Mouse (Mus musculus): ENCODE measurements around the gene Clptm1.

Clptm1 gene

GRCm38 (mm10) chr7:19664455-19664954, 328 bp downstream of the Clptm1 start:
- DNase-seq (ENCODE audit: low read depth, low spot score) = no peak

GRCm38 (mm10) chr7:19663940-19664339, 893 bp downstream of the Clptm1 start:
- DNase-seq (ENCODE audit: low read depth, low spot score) = no peak

DNA sequence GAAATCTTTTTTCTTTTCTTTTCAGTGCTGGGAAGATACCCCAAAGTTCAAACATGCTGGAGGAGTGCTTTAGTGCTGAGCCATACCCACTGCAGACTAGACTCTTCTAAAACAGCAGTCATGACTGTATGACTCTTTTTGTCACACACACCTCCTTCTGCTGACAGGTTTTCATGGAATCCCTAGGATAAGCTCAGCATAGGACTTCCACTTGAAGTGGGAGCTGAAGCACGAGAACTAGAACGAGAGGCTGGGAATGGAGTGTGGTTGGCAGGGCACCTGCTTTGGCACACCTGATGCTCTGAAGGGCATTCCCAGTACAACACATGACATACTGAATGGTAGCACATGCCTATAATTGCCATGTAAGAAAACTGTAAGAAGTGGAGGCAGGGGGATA, 12.2 kb downstream of the Clptm1 start:
- DNase-seq (ENCODE audit: low read depth, low spot score) = no peak

- DNase-seq (ENCODE audit: low read depth, low spot score) = no peak
These were observed 13.6 kb downstream of the Clptm1 start for GRCm38 (mm10) chr7:19651063-19651786.

- DNase-seq (ENCODE audit: low read depth, low spot score) = no peak
These were observed 23.6 kb downstream of the Clptm1 start for GRCm38 (mm10) chr7:19641223-19641622.

DNA sequence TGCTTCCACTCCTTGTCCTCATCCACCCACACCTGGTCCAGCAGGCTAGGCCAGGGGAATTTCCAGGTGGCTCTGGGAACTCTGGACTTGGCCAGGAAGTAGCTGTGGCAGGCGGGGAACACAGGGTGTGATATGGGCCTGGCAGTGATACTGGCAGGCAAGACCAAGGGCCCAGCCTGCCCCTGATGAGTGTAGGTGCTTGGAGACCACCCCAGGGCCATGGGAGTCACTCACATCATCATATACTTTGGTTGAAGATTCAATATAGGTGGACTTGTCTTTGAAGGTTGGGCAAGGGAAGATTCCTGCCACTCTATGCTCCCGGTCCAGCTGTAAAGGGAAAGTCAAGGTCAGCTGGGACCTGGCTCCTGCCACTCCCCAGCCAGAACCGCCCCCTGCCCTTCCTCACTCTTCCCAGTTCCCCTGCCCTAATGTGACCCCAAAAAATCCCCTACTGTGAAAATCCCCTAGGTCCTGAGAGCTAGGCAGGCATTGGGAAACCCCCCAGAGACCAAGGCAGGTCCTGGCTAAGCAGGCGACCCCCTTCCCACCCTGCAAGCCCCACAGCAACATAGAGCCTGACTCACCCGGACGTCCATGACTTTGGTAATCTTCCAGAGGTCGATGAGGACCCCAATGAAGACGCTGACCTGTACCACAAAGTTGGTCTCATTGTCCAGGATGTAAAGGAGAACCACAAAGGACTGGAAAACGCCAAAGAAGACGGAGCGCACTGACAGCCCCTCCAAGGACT, 29.6 kb downstream of the Clptm1 start:
- no peak for DNase-seq (ENCODE audit: low read depth, low spot score)

DNA sequence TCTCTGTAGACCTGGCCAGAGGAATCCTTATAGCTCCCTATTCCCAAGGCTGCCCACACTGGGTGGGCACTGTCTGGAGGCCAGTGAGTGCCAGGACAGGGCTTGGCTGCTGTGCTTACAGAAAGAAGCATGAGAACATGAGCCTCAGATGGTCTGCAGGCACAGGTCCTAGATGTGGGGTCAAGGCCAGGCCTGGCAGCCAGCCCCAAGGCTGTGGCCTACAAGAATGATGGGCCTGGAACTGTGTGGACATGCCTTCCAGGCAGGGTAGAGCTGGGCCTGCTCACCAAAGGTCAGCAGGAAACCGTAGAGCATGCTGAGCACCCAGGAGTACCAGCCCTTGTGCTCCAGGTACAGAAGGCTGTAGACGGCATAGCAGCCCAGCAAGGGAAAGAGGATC, 30.2 kb downstream of the Clptm1 start:
- no peak for DNase-seq (ENCODE audit: low read depth, low spot score)

DNA sequence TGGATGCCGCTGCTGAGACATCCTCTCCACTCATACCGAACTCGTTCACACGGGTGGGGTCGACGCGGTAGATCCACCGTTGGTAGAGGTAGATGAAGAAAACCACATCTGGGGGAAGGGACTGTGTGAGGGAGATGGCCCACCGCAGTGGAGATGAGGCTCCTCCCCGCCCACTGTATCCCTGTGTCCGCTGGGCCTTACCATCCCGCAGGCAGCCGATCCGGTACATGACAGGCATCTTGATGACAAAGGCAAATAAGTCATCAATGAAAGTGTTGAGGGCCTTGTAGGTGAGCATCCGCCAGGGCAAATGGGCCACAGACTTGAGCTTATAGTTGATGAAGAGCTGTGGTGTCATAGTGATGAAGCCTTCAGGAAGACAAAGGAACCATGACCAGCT, 31.0 kb downstream of the Clptm1 start:
- DNase-seq (ENCODE audit: low read depth, low spot score) = no peak

GRCm38 (mm10) chr7:19633197-19633596, 31.6 kb downstream of the Clptm1 start:
- DNase-seq (ENCODE audit: low read depth, low spot score) = no peak

GRCm38 (mm10) chr7:19632720-19633119, 32.1 kb downstream of the Clptm1 start:
- no peak for DNase-seq (ENCODE audit: low read depth, low spot score)

DNA sequence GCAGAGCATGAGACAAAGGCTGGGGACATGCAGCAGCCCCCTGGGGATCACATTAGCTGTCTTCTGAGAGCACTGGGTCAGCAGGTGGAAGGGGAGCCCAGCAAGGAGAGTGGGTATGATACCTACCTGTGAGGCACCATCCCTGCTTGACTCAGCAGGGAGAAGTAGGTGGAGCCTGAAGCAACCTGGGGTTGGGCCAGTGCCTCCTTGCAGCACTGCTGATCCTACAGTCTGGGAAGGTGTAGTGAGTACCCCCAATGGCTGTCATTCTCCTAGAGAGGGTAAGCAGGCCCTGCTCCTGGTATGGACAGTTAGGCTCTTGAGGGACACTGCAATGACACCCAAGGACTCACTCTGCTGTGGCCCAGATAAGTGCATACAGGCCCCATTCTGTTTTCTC, 32.6 kb downstream of the Clptm1 start:
- DNase-seq (ENCODE audit: low read depth, low spot score) = no peak

DNA sequence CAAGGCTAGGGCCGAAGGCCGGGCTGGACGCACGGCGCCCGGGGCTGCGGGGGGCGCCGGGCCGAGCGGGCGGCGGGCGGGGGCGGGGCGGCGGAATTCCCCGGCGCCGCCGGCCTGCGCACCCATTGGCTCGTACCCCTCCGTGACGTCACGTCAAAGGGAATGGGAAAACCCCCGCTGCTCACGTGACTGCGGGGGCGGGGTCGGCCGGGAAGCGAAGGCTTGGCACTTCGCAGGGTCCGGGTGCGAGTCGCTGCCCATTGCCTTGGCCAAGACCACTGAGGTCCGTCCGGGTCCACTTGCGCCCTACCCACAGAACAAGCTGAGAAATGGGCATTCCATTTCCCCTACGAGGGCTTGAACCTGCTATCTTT, 35.5 kb downstream of the Clptm1 start, which contains the start of gene Relb:
TSS of gene Relb (minus strand) at position 78 of the 374 bp plus-strand sequence.
- DNase-seq (ENCODE audit: low read depth, low spot score) = peak; percentile 62

DNA sequence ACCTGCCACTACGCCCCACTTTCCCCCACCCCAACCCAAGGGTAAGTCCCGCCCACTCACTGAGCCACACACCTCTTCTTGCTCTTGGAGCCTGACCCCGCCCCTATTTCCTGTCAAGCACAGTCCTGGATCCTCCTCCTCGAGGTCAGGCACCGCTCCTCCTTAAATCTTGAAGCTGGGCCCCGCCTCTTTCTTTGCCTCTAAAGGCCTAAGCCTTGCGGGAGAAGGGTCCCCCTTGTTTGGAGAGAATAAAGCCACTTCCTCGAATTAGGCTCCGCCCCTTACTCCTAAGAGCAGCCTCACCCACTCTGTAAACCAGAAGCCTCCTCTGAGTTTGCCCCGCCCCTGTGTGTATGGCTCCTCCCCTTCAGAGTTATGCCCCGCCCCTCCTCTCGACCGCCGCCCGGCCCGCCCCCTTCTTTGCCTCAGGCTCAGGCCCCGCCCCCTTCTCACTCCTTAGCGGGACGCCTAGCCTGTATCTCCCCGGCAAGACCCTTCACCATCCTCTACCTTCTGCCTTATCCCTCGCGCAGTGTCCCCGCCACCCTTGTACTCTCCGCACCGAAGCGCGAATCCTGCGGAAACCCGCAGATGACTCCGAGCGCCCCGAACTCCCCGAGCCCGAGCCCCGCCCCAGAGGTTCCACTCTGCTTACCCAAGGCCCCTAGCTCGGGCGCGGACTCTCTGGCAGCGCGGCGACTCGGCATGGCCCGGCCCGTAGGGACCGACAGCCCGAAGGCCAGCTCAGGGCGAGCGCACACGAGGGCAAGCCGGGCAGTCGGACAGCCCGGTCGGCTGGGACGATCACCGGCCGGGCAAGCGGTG, 36.1 kb downstream of the Clptm1 start:
- DNase-seq (ENCODE audit: low read depth, low spot score) = peak; percentile 82

- DNase-seq (ENCODE audit: low read depth, low spot score) = no peak
These were observed 36.7 kb downstream of the Clptm1 start for GRCm38 (mm10) chr7:19628192-19628535.

DNA sequence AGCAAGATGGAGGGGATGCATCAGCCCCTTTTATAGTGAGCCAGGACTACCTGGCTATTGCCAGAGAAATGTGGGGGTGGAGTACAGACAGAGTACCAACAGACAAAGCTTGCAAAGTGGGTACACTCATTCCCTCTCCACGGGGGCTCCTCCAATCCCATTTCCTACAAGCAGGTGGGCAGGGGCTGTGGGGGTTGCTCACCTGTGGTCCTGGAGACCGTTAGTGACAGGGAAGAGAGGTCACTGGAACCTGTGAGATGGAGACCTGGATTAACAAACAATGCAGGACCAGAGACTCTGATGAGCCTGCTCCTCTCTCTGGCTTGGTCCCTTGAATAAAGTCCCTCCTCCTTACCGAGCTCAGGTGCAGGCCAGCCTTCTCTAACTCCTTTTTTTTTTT, 37.1 kb downstream of the Clptm1 start:
- DNase-seq (ENCODE audit: low read depth, low spot score) = no peak

DNA sequence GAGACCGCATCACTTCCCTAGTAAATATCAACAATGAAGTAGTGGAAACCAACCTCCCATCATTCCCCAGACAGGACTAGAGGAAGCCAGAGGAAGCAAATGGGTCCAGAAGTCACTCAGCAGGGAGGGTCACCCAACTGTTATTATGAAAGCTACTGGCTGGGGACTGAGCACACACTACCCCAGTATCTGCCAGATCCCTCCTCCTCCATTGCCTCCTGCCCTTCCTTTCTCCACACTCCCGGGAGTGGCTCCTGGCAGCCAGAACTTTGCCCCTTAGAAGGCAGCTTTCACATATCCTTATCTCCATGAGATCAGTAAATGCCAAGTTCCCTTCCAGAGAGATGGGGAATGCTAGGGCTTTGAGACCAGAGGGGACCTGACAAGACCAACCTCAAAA, 41.4 kb downstream of the Clptm1 start:
- DNase-seq (ENCODE audit: low read depth, low spot score) = no peak

GRCm38 (mm10) chr7:19622241-19622640, 42.6 kb downstream of the Clptm1 start:
- no peak for DNase-seq (ENCODE audit: low read depth, low spot score)

DNA sequence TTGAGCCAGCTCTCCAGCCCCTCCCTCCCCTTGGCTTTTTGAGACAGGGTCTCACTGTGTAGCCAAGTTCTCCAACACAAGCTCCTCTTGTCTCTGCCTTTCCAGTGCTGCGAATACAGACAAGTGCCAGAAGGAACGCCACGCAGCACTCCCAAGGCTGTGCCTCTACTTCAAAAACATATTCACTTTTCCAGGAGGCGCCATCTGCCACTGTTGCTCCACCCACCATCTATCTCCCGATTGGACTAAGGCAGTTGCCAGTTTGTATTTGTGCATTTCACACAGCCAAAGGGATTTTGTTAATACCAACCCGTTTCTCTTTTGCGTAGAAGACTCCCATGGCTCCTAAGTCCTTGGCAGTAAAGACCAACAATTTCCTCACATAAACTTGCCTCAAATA, 44.0 kb downstream of the Clptm1 start:
- DNase-seq (ENCODE audit: low read depth, low spot score) = no peak

DNA sequence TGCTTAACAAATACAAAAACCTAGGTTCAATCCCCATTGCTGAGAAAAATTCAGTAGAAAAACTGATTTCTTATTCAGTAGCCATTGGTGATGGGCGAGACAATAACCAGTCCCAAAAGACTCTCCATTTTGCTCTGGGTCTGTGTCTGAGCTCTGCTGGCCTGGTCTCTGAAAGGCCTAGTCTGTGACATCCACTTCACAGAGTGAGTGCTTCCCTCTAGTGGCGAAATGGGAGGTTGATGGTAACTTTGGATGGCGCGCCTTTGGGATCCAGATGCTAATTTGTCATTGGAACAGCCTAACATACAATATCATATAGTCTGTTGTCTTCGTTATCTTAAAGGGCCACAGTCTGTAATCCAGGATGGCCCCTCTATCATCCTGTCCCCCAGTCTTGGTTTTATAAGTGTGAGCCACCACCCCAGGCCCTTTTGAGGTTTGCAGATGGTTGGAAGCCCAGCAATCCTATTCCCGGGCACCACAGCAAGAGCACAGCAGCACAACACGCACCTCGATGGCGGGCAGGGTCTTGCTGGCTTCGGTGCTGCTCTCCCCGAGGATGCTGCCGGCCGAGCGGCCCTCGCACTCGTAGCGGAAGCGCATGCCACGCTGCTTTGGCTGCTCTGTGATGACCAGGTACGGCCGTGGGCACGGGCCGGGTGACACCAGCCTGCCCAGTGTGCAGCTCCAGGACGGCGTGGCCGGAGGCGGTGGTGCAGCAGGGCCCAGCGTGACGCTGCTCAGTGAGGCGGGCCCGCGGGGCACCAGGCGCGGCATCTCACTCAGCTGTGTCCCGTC, 45.6 kb downstream of the Clptm1 start:
- peak; percentile 60 for DNase-seq (ENCODE audit: low read depth, low spot score)

GRCm38 (mm10) chr7:19615036-19615577, 49.7 kb downstream of the Clptm1 start:
- DNase-seq (ENCODE audit: low read depth, low spot score) = no peak

DNA sequence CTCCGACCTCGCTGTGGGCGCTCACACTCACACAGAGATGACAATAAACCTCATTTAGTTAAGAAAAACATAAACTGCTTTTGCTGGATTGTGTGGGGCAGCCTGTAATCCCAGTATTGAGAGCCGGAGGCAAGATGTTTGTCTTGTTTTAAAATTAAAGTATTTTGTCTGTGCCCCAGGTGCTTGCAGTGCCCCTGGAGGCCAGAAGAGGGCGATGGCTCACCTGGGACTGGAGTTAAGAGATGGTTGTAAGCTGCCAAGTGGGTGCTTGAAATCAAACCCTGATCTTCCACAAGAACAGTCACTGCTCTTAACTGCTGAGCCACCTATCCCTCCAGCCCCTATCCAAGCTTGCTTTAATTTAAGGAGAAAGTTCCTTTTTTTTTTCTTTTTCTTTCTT, 53.9 kb downstream of the Clptm1 start:
- DNase-seq (ENCODE audit: low read depth, low spot score) = no peak

Measured in retina, adult 2 months (tissue).